Mouse (Mus musculus): ENCODE results near the gene Sept3.
A peak's percentile ranks its signal among the peaks of the same experiment; 100 is the strongest.

Sept3 gene

DNA sequence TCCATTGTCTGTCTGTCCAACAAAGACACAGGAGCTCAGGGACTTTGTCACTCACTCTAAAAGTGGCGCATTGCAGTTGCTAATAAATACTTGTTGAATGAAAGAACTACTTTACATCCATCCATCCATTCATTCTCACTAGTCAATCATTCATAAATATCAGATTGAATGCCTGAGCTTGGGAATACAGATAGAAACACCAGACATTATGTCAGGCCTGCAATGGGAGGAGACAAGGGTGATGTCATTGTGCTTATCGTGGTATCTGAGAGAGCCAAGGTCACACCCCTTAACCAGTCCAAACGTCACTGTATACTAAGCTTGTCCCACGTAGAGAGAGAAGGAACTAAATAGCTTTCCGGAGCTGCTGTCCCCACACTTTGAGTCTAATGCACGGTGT, 22.6 kb upstream of the Sept3 start, which contains the start of gene 1500009C09Rik:
Gene 1500009C09Rik (plus strand): TSS at position 301 of the 400 bp plus-strand sequence.
- Histone ChIP-seq H3K36me3 (ENCODE audit: control insufficient read depth, insufficient read depth, low read length, poor library complexity, severe bottlenecking) (no peaks in the 10 kb centered on the region), H3K27me3 (ENCODE audit: control insufficient read depth, insufficient read depth, low read length, poor library complexity, severe bottlenecking) (no peaks in the 10 kb centered on the region)
- DNase-seq (ENCODE audit: low read depth, low spot score) = no peak

GRCm38 (mm10) chr15:82255248-82255647, 19.4 kb upstream of the Sept3 start:
- DNase-seq (ENCODE audit: low read depth, low spot score) = peak; percentile 17
- Histone ChIP-seq H3K36me3 (ENCODE audit: control insufficient read depth, insufficient read depth, low read length, poor library complexity, severe bottlenecking) (no peaks in the 10 kb centered on the region), H3K27me3 (ENCODE audit: control insufficient read depth, insufficient read depth, low read length, poor library complexity, severe bottlenecking) (no peaks in the 10 kb centered on the region)

- H3K36me3 ChIP-seq (ENCODE audit: control insufficient read depth, insufficient read depth, low read length, poor library complexity, severe bottlenecking) = no peaks in the 10 kb centered on the region
- no peak for DNase-seq (ENCODE audit: low read depth, low spot score)
- no peaks in the 10 kb centered on the region for H3K27me3 ChIP-seq (ENCODE audit: control insufficient read depth, insufficient read depth, low read length, poor library complexity, severe bottlenecking)
Observed at GRCm38 (mm10) chr15:82255944-82256383, 18.7 kb upstream of the Sept3 start.

GRCm38 (mm10) chr15:82259510-82259909, 15.2 kb upstream of the Sept3 start:
- H3K36me3 ChIP-seq (ENCODE audit: control insufficient read depth, insufficient read depth, low read length, poor library complexity, severe bottlenecking) = no peaks in the 10 kb centered on the region
- peak; percentile 90 for DNase-seq (ENCODE audit: low read depth, low spot score)
- H3K27me3 ChIP-seq (ENCODE audit: control insufficient read depth, insufficient read depth, low read length, poor library complexity, severe bottlenecking) = no peaks in the 10 kb centered on the region

DNA sequence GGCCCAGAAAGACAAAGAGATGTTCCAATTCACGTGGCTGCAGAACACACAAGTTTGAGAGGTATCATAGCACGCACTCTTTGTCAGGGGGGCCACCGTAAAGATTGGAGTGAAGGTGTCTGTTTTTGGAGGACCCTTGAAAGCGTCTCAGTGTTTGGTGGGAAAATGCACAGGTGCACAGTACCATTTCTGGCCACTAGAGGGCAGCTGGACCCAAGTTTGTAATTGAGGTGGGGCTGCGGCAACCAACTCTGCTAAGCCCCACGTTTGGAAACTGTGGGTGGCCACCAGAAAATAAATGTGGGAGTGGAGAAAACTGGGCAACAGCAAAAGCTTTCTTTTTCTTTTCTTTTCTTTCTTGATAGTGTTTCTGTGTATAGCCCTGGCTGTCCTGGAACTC, 8.3 kb upstream of the Sept3 start:
- H3K36me3 ChIP-seq (ENCODE audit: control insufficient read depth, insufficient read depth, low read length, poor library complexity, severe bottlenecking) = no peaks in the 10 kb centered on the region
- H3K27me3 ChIP-seq (ENCODE audit: control insufficient read depth, insufficient read depth, low read length, poor library complexity, severe bottlenecking) = no peaks in the 10 kb centered on the region
- DNase-seq (ENCODE audit: low read depth, low spot score) = peak; percentile 77

DNA sequence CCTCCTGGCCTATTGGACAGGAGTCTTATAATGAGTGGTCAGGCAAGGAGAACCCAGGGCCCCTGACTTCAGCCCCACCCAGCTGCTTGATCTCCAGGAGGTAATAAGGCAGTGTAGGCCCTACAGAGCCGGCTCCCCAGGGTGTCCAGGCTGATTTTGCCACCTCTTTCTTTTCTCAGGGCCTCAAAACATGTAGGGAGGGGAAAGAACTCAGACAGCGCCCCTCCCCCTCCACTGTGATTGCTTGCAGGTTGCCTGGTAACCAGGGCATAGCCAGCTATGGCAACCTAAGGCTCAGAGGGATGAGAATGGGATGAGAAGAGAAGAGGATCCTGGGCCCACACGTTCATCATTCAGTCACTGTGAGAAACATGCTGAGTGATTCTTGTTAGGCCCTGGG, 6.5 kb upstream of the Sept3 start:
- DNase-seq (ENCODE audit: low read depth, low spot score) = no peak
- no peaks in the 10 kb centered on the region for H3K36me3 ChIP-seq (ENCODE audit: control insufficient read depth, insufficient read depth, low read length, poor library complexity, severe bottlenecking)
- no peaks in the 10 kb centered on the region for H3K27me3 ChIP-seq (ENCODE audit: control insufficient read depth, insufficient read depth, low read length, poor library complexity, severe bottlenecking)

DNA sequence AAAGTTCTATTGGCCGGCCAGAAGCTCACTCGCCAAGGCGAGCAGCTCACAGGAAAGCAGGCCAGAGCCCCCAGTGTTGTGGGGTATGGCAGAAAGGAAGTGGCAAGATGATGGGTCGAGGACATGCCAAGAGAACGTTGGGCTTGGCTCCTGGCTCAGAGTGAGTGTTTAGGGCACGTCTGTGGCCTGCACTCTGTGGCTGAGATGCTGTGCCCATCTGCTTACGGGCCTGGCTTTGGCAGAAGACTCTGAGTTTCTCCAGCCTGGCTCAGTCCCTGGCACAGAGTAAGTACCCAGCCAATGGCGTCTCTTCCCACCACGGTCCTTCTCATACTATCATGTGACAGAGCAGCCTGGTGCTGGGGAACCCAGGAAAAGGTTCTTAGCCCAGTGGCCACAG, 5.9 kb upstream of the Sept3 start:
- no peaks in the 10 kb centered on the region for H3K27me3 ChIP-seq (ENCODE audit: control insufficient read depth, insufficient read depth, low read length, poor library complexity, severe bottlenecking)
- no peaks in the 10 kb centered on the region for H3K36me3 ChIP-seq (ENCODE audit: control insufficient read depth, insufficient read depth, low read length, poor library complexity, severe bottlenecking)
- DNase-seq (ENCODE audit: low read depth, low spot score) = no peak

GRCm38 (mm10) chr15:82271201-82271600, 3.5 kb upstream of the Sept3 start:
- no peaks in the 10 kb centered on the region for H3K27me3 ChIP-seq (ENCODE audit: control insufficient read depth, insufficient read depth, low read length, poor library complexity, severe bottlenecking)
- peak; percentile 77 for DNase-seq (ENCODE audit: low read depth, low spot score)
- no peaks in the 10 kb centered on the region for H3K36me3 ChIP-seq (ENCODE audit: control insufficient read depth, insufficient read depth, low read length, poor library complexity, severe bottlenecking)

DNA sequence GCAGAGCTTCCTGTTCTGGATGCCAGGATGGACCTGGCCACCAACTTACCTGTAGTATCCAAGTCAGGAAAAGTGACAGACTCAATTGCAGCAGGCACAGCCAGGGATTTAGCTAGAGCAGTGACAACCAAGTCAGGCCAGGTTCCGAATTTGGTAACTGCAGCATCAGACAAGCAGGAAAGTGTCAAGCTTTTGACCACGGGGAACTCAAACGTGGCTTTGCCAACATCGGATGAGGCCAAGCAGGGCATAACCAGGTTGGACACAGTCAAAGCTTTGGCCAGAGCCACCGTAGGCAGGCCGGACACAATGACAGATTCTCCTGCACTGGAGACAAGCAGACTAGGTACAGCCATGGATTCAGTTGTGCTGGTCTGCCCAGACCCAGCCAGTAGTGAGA, 2.4 kb upstream of the Sept3 start:
- no peaks in the 10 kb centered on the region for H3K27me3 ChIP-seq (ENCODE audit: control insufficient read depth, insufficient read depth, low read length, poor library complexity, severe bottlenecking)
- no peak for DNase-seq (ENCODE audit: low read depth, low spot score)
- no peaks in the 10 kb centered on the region for H3K36me3 ChIP-seq (ENCODE audit: control insufficient read depth, insufficient read depth, low read length, poor library complexity, severe bottlenecking)

- Histone ChIP-seq H3K27me3 (ENCODE audit: control insufficient read depth, insufficient read depth, low read length, poor library complexity, severe bottlenecking) (no peaks in the 10 kb centered on the region), H3K36me3 (ENCODE audit: control insufficient read depth, insufficient read depth, low read length, poor library complexity, severe bottlenecking) (no peaks in the 10 kb centered on the region)
- DNase-seq (ENCODE audit: low read depth, low spot score) = no peak
Observed at GRCm38 (mm10) chr15:82274927-82275901, 521 bp downstream of the Sept3 start.

DNA sequence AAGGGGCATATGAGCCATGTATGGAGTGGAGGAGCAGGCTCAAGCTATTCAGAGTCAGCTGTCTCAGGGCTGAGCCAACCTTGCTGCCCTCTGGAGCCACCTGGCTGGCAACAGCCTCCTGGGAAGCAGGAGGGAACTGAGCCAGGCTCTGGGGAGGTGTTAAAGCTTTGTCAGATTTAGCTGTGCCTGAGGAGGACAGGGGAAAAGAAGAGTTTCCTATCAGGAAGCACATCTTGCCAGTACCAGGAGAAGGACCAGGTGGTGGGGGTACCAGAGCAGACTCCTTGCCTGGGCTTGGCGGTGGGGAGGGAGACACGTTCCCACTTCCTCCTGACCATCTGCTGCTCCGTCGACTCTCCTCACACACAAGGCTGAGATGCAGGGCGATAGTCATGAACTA, 2.9 kb downstream of the Sept3 start:
- no peak for DNase-seq (ENCODE audit: low read depth, low spot score)
- Histone ChIP-seq H3K27me3 (ENCODE audit: control insufficient read depth, insufficient read depth, low read length, poor library complexity, severe bottlenecking) (no peaks in the 10 kb centered on the region), H3K36me3 (ENCODE audit: control insufficient read depth, insufficient read depth, low read length, poor library complexity, severe bottlenecking) (no peaks in the 10 kb centered on the region)

- Histone ChIP-seq H3K36me3 (ENCODE audit: control insufficient read depth, insufficient read depth, low read length, poor library complexity, severe bottlenecking) (no peaks in the 10 kb centered on the region), H3K27me3 (ENCODE audit: control insufficient read depth, insufficient read depth, low read length, poor library complexity, severe bottlenecking) (no peaks in the 10 kb centered on the region)
- DNase-seq (ENCODE audit: low read depth, low spot score) = no peak
Observed at GRCm38 (mm10) chr15:82280638-82281037, 5.9 kb downstream of the Sept3 start.

DNA sequence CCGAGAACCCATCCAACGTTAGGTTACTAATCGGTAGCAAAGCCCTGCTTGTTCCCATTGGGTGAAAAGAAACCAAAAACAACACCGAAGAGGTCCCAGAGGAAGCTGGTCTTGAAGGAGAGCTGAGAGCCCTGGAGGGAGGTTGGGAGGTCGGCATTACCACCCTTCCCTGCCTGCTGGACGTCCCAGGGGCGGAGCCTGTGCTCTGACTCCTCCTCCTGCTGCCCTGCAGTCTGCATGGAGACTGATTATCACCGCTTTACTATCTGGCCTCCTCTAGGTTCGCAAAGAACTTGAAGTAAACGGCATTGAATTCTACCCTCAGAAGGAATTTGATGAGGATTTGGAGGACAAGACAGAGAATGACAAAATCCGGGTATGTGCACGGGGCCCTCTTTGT, 11.5 kb downstream of the Sept3 start:
- Histone ChIP-seq H3K36me3 (ENCODE audit: control insufficient read depth, insufficient read depth, low read length, poor library complexity, severe bottlenecking) (no peaks in the 10 kb centered on the region), H3K27me3 (ENCODE audit: control insufficient read depth, insufficient read depth, low read length, poor library complexity, severe bottlenecking) (no peaks in the 10 kb centered on the region)
- DNase-seq (ENCODE audit: low read depth, low spot score) = no peak

DNA sequence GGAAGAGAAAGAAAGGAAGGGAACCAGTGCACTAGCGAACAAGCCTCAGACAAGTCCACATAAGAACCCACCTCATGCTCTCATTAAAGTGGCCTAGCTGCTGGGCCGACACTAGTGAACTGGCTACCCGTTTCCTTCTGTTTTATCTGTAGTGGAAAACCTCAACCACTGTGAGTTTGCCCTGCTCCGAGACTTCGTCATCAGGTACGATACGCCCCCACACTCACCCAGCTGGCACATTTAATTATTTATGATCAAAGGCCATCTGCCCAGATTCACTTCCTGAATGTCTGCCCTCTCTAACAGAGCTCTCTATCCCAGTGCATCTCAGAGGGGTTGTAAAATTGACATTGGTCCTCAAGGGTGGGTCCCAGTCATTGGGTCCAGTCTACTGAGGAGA, 15.6 kb downstream of the Sept3 start:
- no peaks in the 10 kb centered on the region for H3K27me3 ChIP-seq (ENCODE audit: control insufficient read depth, insufficient read depth, low read length, poor library complexity, severe bottlenecking)
- H3K36me3 ChIP-seq (ENCODE audit: control insufficient read depth, insufficient read depth, low read length, poor library complexity, severe bottlenecking) = no peaks in the 10 kb centered on the region
- no peak for DNase-seq (ENCODE audit: low read depth, low spot score)

- no peak for DNase-seq (ENCODE audit: low read depth, low spot score)
- Histone ChIP-seq H3K36me3 (ENCODE audit: control insufficient read depth, insufficient read depth, low read length, poor library complexity, severe bottlenecking) (no peaks in the 10 kb centered on the region), H3K27me3 (ENCODE audit: control insufficient read depth, insufficient read depth, low read length, poor library complexity, severe bottlenecking) (no peaks in the 10 kb centered on the region)
Observed at GRCm38 (mm10) chr15:82292851-82293250, 18.2 kb downstream of the Sept3 start.
